Mouse (Mus musculus): Measurements from ENCODE around the gene A130010J15Rik.

DNA sequence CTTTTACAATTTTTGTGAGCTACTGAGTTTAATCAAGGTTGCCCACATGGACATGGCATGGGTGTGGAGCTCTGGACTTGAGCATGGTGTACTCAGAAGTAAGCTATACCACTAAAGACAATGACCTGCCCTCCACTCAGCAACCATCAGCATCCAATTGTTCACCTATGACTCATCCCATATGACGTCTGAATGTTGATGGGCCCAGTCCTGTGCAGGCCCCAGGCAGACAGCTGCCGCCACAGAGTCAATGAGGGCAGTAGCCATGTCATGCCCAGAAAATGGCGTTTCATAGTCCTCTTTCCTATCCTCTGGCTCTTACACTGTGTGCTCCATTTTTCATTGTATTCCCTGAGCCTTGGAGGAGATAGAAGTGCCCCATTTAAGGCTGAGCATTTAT is 48.2 kb downstream of the A130010J15Rik start:
- TF ChIP-seq CTCF (IDR thresholded peaks at IDR 0.05; ENCODE audit: low read depth, low read length) (no peak), POLR2A (IDR thresholded peaks at IDR 0.05; ENCODE audit: extremely low read depth, insufficient read depth, low read length) (no peak)

Measured in liver, adult 2 months (tissue).